Mouse (Mus musculus) gastrocnemius, adult 2 months (tissue): ENCODE data around the gene Dnmt3a. TPM values are rescaled to one million over a fixed set of nuclear protein-coding genes. Genes with fewer than 3 reads are reported as not detected.
A peak's percentile ranks its signal among the peaks of the same experiment; 100 is the strongest.

Experiments
- DNase-seq: peaks from one replicate; pipeline ENCODE4 v3.0.0; 2022
- H3K27ac ChIP-seq: fragments of 200-600 bp; 2 replicates; pipeline ENCODE4 v1.8.1; 2022; ENCODE audit warnings: mild to moderate bottlenecking
- H3K4me3 ChIP-seq: fragments of 200-600 bp; 2 replicates; pipeline ENCODE4 v1.8.1; 2022; ENCODE audit warnings: mild to moderate bottlenecking, moderate library complexity
- CTCF ChIP-seq: fragments of 200-600 bp; IDR thresholded peaks from 2 replicates; pipeline ENCODE4 v1.8.1; 2022; ENCODE audit warnings: antibody characterized with exemption, mild to moderate bottlenecking, moderate library complexity
- intact Hi-C: fragments of 180-260 bp; cut with DNase I; formaldehyde crosslinking; loops from one replicate; pipeline ENCODE4 v1.15.1; 2025
- total RNA-seq, 2 experiments: library from RNA; stranded (reverse); gene quantifications; 2 replicates each; pipeline ENCODE4 v1.2.3; 2021

Gene Dnmt3a
- total RNA-seq, 2 experiments from 2014 or later, result 57.5 to 97.5 TPM

DNA sequence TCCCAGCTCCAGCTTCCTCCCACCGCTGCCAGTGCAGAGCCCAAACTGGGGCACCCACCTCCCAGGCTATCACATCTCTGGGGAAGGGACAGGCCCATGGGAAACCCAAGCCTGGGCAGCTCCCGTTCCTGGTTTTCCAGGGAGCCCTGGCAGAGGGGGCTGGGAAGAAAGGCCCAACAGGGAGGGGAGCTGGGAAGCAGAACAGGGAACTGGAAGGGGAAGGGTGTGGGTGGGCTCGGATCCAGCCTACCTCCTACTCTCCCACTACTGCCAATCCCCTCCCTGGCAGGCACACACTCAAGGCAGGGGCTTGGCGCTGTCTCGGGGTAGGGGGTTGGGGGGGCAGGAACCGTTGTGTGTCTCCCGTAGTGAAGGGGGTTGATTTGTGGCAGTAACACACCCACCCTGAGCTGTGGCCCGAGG lies 28.1 kb downstream of the Dnmt3a start:
- H3K4me3 ChIP-seq, result peak overlapping the region; percentile 61
- H3K27ac ChIP-seq, result peak overlapping the region; percentile 86
- TF ChIP-seq CTCF, result no peak
- peak; percentile 83 for DNase-seq
- intact Hi-C loops, result loop anchor here (2.0 kb wide), 1 partner anchor 19 kb away; no protein-coding TSS in a partner anchor

DNA sequence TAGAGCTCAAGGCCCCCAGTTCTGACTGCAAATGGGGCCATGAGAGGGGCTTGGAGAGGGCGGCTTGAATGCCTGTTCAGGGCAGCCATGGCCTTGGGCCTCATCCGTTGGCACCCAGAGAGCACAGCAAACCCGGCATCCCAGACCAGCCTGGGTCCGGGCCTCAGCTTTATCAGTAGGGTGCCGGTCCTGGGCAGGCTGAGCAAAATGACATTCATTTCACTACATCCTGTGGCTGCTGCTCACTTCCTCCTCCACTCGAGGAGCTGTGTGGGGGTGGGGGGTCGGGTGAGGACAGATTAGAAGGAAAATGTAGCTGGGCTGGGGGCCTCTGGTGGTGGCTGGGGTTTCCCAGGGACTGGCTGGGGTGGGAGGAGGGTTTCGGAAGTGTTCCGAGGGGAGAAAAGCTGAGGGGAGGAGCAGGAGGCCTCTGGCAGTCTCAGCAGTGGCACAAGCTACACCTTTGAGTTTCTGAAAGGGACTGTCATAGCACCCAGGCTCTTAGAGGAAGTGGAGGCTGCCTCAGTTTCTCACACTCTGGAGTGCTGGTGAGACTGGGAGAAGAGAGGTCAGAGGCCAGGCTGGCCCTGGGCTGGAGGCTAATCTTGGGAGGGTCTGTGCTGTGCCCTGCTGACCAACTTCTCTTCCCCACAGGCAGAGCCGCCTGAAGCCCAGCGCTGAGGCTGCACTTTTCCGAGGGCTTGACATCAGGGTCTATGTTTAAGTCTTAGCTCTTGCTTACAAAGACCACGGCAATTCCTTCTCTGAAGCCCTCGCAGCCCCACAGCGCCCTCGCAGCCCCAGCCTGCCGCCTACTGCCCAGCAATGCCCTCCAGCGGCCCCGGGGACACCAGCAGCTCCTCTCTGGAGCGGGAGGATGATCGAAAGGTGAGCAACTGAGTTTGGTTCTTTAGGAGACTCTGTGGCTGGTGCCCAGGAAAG lies 28.8 kb downstream of the Dnmt3a start:
- TF ChIP-seq CTCF, result peak; percentile 63
- intact Hi-C loops, result loop anchor here (2.0 kb wide), 1 partner anchor 20 kb away; no protein-coding TSS in a partner anchor
- Histone ChIP-seq H3K27ac (peak overlapping the region; percentile 86), H3K4me3 (peak overlapping the region; percentile 61)
- peak; percentile 65 for DNase-seq

DNA sequence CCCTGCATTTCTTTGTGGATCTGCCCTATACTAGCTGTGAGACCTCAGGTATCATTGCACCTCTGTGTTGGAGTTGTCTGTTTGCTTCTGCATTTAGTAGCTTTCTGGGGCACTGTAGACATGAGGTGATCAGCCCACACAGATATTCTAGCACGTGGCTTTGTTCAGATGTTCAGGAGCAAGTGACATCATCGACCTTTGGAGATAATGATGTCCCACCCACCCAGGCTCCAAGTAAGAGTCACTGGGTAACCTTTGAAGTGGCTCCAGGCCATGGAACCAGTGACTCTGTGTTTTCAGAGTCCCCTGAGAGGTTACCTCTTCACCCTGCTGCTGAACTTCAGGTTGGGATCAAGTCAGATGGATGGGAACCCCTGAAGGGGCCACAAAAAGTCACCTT lies 29.8 kb downstream of the Dnmt3a start:
- TF ChIP-seq CTCF, result no peak
- DNase-seq, result no peak
- Histone ChIP-seq H3K27ac (peak overlapping the region; percentile 86), H3K4me3 (no peak overlapping the region)
- intact Hi-C loops, result loop anchor here (2.0 kb wide), 1 partner anchor 21 kb away; no protein-coding TSS in a partner anchor

DNA sequence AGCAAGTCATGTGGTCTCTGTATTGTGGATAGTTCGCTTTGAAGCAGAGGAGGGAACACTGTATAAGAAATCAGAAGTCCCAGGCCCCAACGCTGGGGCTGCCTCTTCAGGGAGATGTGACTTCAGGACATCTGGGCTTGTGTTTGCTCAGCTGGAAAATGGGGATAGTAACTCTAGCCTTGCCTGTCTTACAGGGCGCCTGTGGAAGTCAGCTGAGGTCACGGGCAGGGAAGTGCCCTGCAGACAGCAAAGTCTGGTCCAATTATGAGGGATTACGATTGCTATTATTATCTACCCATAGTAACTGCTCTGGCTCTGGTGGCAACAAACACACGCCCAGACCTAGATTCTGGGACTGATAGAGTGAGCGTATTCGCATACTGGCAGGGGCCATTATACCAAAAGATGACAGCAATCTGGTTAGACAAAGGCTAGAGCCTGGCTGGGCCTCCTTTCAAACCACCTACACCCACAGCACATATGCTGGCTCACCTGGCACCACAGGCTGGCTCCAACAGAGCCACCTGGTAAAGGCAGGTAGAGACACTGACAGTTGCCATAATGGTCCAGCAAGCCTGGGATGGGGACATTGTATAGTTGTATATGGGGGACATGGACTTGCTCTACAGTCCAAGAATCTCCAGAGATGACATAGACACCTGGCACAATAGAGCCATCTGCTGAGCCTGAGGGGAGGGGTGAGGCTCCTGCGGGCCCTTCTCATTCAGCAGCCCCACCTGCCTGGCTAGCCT lies 31.4 kb downstream of the Dnmt3a start:
- DNase-seq, result peak; percentile 62
- TF ChIP-seq CTCF, result no peak
- intact Hi-C loops, result no loop called here
- H3K4me3 ChIP-seq, result peak overlapping the region; percentile 26
- peak overlapping the region; percentile 86 for H3K27ac ChIP-seq

DNA sequence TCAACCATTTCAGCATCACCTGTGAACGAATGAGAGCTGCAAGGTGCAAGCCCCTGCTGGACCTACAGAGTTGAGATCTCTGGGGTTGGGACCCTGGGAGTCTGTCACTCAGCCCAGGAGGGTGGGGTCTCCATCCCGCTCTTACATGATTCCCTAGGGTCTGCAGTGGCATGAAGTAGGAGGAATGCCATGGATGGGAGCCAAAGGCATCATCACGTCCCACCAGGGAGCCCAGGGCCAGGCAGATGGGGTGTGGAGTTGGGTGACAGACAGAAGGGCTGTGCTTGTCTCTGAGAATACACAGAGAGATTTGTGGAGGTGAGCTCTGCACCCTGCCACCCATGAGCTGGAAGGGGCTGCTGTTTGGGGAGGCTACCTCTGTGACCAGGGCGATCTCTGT lies 32.2 kb downstream of the Dnmt3a start:
- no peak for TF ChIP-seq CTCF
- intact Hi-C loops, result no loop called here
- no peak for DNase-seq
- no peak overlapping the region for H3K4me3 ChIP-seq
- H3K27ac ChIP-seq, result peak overlapping the region; percentile 86

GRCm38 (mm10) chr12:3839662-3840061 lies 33.9 kb downstream of the Dnmt3a start:
- DNase-seq, result no peak
- Histone ChIP-seq H3K27ac (peak overlapping the region; percentile 80), H3K4me3 (0 out of 2 replicates have a peak overlapping the region, but pooled peaks have one; percentile 4)
- intact Hi-C loops, result no loop called here
- TF ChIP-seq CTCF, result no peak

DNA sequence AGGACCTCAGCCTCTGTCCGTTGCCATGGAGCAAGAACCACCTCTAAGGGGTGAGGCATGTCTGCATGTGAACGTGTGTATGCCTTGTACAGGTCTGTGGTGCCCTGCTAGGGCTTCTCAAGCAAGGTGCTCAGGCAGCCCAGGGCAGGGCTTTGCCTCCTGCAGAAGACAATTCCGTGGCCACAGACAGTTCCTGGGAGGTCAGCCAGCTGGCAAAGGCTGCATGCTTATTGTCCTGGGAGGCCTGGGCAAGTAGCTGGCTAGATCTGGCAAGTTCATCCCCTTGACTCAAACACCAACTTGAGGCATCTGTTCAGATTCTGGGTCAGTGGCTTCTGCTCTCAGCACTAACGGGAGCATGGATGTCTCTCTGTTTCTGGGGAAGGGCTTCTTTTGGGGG lies 35.3 kb downstream of the Dnmt3a start:
- peak overlapping the region; percentile 80 for H3K27ac ChIP-seq

GRCm38 (mm10) chr12:3842843-3843242 lies 37.0 kb downstream of the Dnmt3a start:
- Histone ChIP-seq H3K4me3 (no peak overlapping the region; the same call in 1 of the 2 replicates), H3K27ac (peak overlapping the region; percentile 71)
- intact Hi-C loops, result no loop called here
- peak; percentile 23; the same call in 1 of the 2 replicates for TF ChIP-seq CTCF
- no peak for DNase-seq

More for the DNA sequence above, 35.3 kb downstream of the Dnmt3a start:
- H3K4me3 ChIP-seq, result 0 out of 2 replicates have a peak overlapping the region, but pooled peaks have one; percentile 3
- peak; percentile 72 for DNase-seq
- TF ChIP-seq CTCF, result no peak
- intact Hi-C loops, result no loop called here

DNA sequence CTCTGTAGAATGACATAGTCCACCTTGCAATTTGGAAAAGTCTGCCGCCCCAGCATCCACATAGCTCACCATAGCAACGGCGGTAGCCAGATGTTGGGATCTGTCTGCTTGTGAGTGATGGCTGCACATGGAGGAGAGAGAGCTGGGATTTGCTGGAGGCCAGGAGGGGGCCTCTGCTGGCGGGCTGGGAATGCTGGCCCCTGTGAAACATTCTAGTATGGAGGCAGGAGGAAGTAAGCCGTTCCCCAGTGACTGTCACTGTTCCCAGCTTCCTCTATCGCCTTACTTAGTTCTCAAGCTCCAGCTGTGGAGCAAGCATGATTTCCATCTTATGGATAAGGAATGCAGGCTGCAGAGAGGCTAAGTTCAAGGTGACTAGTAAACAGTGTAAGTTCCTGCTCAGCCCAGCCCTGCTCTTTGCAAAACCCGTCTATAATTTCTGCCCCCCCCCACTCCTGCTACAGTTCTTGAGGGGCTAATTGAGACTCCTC lies 37.6 kb downstream of the Dnmt3a start:
- no peak for DNase-seq
- no peak for TF ChIP-seq CTCF
- Histone ChIP-seq H3K27ac (peak overlapping the region; percentile 71), H3K4me3 (no peak overlapping the region; the same call in 1 of the 2 replicates)
- intact Hi-C loops, result no loop called here

GRCm38 (mm10) chr12:3843918-3844317 lies 38.1 kb downstream of the Dnmt3a start:
- TF ChIP-seq CTCF, result no peak
- intact Hi-C loops, result no loop called here
- no peak for DNase-seq
- H3K4me3 ChIP-seq, result no peak overlapping the region
- peak overlapping the region; percentile 71 for H3K27ac ChIP-seq

DNA sequence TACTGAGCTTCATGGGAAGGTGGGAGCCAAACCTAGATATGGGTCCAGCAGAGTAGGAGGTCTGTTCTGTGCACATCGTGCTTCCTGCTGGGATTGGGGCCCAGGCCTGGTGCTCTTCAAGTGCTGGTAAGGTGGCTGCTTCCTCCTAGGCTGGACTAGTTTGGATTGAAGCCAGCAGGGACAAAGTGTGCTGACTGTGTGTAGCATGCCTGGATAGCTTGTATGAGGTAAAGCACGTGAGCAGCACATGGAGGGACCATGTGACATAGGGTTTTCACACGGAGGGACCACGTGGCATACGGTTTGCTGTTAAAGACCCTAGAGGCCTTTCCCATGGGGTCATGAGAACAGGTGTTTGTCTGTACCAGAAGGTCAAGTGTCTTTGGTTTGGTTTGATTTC lies 38.5 kb downstream of the Dnmt3a start:
- DNase-seq, result no peak
- no peak overlapping the region for H3K4me3 ChIP-seq
- no peak for TF ChIP-seq CTCF
- intact Hi-C loops, result no loop called here
- peak overlapping the region; percentile 71 for H3K27ac ChIP-seq

GRCm38 (mm10) chr12:3849481-3849880 lies 43.7 kb downstream of the Dnmt3a start:
- H3K4me3 ChIP-seq, result no peak overlapping the region
- intact Hi-C loops, result no loop called here
- no peak for DNase-seq
- no peak for TF ChIP-seq CTCF
- H3K27ac ChIP-seq, result peak overlapping the region; percentile 62
